Mouse (Mus musculus): Measurements from ENCODE around the gene Ubl5.

GRCm38 (mm10) chr9:20689403-20689802 lies 46.7 kb downstream of the Ubl5 start:
- TF ChIP-seq POLR2A (IDR thresholded peaks at IDR 0.05; ENCODE audit: borderline replicate concordance, extremely low read depth, insufficient read depth, insufficient read length, poor library complexity, severe bottlenecking) (no peak), CTCF (IDR thresholded peaks at IDR 0.05; ENCODE audit: borderline replicate concordance, extremely low read depth, insufficient read depth, insufficient read length) (no peak)
